Mouse (Mus musculus): ENCODE results near the gene Aven.

Gene Aven

DNA sequence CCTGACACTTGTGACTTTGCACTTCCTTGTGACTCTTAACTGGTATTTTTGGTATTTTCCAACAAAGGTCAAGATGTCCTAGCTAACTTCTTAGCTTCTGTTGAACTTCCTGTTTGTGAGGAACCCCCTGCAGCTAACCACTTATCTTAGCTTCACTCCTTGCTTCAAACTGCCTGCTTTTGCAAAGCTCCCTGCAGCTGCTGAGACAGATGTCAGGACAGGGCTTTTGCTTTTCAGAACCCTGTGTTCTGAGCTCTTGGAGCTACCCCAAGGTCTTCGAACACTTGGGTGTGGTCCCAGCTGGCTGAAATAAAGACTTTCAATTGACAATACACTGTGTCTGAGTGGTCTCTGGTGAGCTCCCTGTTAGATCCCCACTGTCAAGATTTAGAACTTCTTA, 184.0 kb downstream of the Aven start:
- DNase-seq, result no peak

DNA sequence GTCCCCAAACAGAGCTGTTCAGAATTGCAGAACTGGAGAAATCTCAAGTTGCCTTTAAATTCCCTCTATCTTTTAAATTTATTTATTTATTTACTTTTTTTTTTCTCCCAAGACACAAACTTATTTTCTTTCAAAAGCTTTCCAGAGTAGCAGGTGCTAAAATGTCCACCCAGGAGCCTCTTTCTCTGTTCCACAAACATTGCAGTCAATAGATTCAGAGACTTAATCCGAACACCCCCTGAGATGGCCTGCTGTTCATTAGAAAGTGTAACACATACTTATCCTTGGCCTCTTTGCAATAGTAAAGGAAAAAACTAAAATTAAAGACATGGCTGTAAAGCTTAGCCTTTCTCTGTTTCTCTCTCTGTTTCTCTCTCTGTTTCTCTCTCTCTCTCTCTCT, 184.5 kb downstream of the Aven start:
- DNase-seq, result no peak

DNA sequence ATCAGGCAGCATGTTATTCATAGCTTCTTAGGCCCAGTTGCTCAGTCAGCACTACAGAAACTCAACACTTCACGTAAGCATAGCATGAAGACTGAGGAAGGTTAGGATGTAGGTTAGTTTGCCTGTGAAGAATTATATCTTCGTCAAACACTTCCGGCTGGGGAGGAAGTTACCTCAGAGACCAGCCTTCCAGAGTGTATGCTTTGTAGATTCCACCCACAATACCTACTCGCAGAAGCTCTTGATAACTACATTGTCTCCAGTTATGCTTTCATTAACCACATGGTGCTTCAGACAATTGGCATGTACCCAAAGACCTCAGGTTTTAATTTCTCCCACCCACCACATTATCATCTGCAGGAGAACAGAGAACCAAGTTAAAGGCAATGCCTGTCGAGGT, 189.1 kb downstream of the Aven start:
- no peak for DNase-seq
